Mouse (Mus musculus) neural tube, embryonic 13.5 days (tissue): ENCODE results near the gene Spag9. TPM values are rescaled to one million over a fixed set of nuclear protein-coding genes. Genes with fewer than 3 reads are reported as not detected.
"Not testable (repeated sequence)": the region's sequence is repeated elsewhere in the genome, so short reads cannot be mapped to it uniquely, and the experiment has no call there.

Source experiments
- ATAC-seq: fragments of 200-750 bp; cut with Nextera tagmentation; 2 replicates; pipeline ENCODE4 v1.8.0; 2017; ENCODE audit warnings: low read depth, mild to moderate bottlenecking, moderate TSS enrichment, moderate library complexity
- H3K27ac ChIP-seq: fragments of 300-500 bp; sonication (generic); replicated peaks from 2 replicates; pipeline ENCODE4 v1.5.1; 2015; ENCODE audit warnings: moderate library complexity, mild to moderate bottlenecking, inconsistent platforms
- H3K27me3 ChIP-seq: fragments of 300-500 bp; sonication (generic); 2 replicates; pipeline ENCODE4 v1.6.1; 2015; ENCODE audit warnings: mild to moderate bottlenecking, inconsistent platforms
- H3K36me3 ChIP-seq: fragments of 300-500 bp; sonication (generic); 2 replicates; pipeline ENCODE4 v1.6.1; 2015; ENCODE audit warnings: mild to moderate bottlenecking, inconsistent platforms
- H3K4me1 ChIP-seq: fragments of 300-500 bp; sonication (generic); replicated peaks from 2 replicates; pipeline ENCODE4 v1.6.1; 2015; ENCODE audit warnings: inconsistent platforms
- H3K4me2 ChIP-seq: fragments of 300-500 bp; sonication (generic); 2 replicates; pipeline ENCODE4 v1.6.1; 2015; ENCODE audit warnings: inconsistent platforms, mild to moderate bottlenecking, moderate library complexity
- H3K4me3 ChIP-seq: fragments of 300-500 bp; sonication (generic); 2 replicates; pipeline ENCODE4 v1.5.1; 2015; ENCODE audit warnings: mild to moderate bottlenecking, inconsistent platforms
- H3K9ac ChIP-seq: fragments of 300-500 bp; sonication (generic); 2 replicates; pipeline ENCODE4 v1.6.1; 2015; ENCODE audit warnings: moderate library complexity, mild to moderate bottlenecking, inconsistent platforms
- H3K9me3 ChIP-seq: fragments of 300-500 bp; sonication (generic); 2 replicates; pipeline ENCODE4 v1.6.1; 2016; ENCODE audit warnings: inconsistent platforms
- WGBS: fragments of 180-500 bp; shearing (Covaris S2); methylation state at CpG from one replicate; pipeline ENCODE4 v1.1.7; 2015; 5-methylcytosine and 5-hydroxymethylcytosine counted together
- polyA plus RNA-seq: library from polyadenylated mRNA; unstranded; fragments of >200 nt; fragmentation: Nextera tagmentation; extraction: Ambion mirVana; gene quantifications from 2 replicates; pipeline ENCODE4 v1.2.1, GENCODE M21; 2015

Gene Spag9
- polyA plus RNA-seq, 1 experiment from 2014 or later: 82.4 TPM

GRCm38 (mm10) chr11:94073283-94073682 is 77.4 kb downstream of the Spag9 start:
- peaks cover 55% of the 10 kb centered on the region for H3K36me3 ChIP-seq
- H3K9ac ChIP-seq: no peak overlapping the region
- no peak overlapping the region for H3K4me2 ChIP-seq
- no peaks in the 10 kb centered on the region for H3K9me3 ChIP-seq
- no peaks in the 10 kb centered on the region for H3K4me1 ChIP-seq
- WGBS: 94% methylated on average over 4 of the region's 4 CpGs
- ATAC-seq: no peak
- H3K27ac ChIP-seq: no peak overlapping the region
- H3K27me3 ChIP-seq: no peaks in the 10 kb centered on the region
- H3K4me3 ChIP-seq: no peak overlapping the region

- H3K27me3 ChIP-seq, H3K4me3 ChIP-seq, H3K4me1 ChIP-seq, H3K9me3 ChIP-seq, H3K27ac ChIP-seq, ATAC-seq, H3K4me2 ChIP-seq, H3K9ac ChIP-seq: not testable (repeated sequence)
- 83% methylated on average over 2 of the region's 2 CpGs for WGBS
- H3K36me3 ChIP-seq: peaks cover 87% of the 10 kb centered on the region
Observed at GRCm38 (mm10) chr11:94086966-94087365, 91.1 kb downstream of the Spag9 start.

- WGBS: 82% methylated on average over 4 of the region's 4 CpGs
- no peak overlapping the region for H3K4me3 ChIP-seq
- no peaks in the 10 kb centered on the region for H3K9me3 ChIP-seq
- H3K4me1 ChIP-seq: no peaks in the 10 kb centered on the region
- no peak for ATAC-seq
- H3K27ac ChIP-seq: no peak overlapping the region
- peaks cover 86% of the 10 kb centered on the region for H3K36me3 ChIP-seq
- no peak overlapping the region for H3K9ac ChIP-seq
- no peak overlapping the region for H3K4me2 ChIP-seq
- H3K27me3 ChIP-seq: no peaks in the 10 kb centered on the region
Observed at GRCm38 (mm10) chr11:94090496-94090895, 94.6 kb downstream of the Spag9 start.

- no peak overlapping the region for H3K27ac ChIP-seq
- no peak overlapping the region for H3K4me3 ChIP-seq
- H3K27me3 ChIP-seq: no peaks in the 10 kb centered on the region
- WGBS: 90% methylated on average over 3 of the region's 3 CpGs
- no peaks in the 10 kb centered on the region for H3K4me1 ChIP-seq
- ATAC-seq: no peak
- peaks cover 86% of the 10 kb centered on the region for H3K36me3 ChIP-seq
- H3K4me2 ChIP-seq: no peak overlapping the region
- H3K9ac ChIP-seq: no peak overlapping the region
- H3K9me3 ChIP-seq: no peaks in the 10 kb centered on the region
Observed at GRCm38 (mm10) chr11:94097489-94097888, 101.6 kb downstream of the Spag9 start.

GRCm38 (mm10) chr11:94098840-94099239 is 102.9 kb downstream of the Spag9 start:
- Histone ChIP-seq H3K4me3 (no peak overlapping the region), H3K4me1 (no peaks in the 10 kb centered on the region), H3K4me2 (no peak overlapping the region), H3K27ac (no peak overlapping the region), H3K36me3 (peaks cover 81% of the 10 kb centered on the region), H3K9me3 (no peaks in the 10 kb centered on the region), H3K9ac (no peak overlapping the region), H3K27me3 (no peaks in the 10 kb centered on the region)
- ATAC-seq: no peak
- 92% methylated on average over 5 of the region's 5 CpGs for WGBS

- Histone ChIP-seq H3K4me1 (no peaks in the 10 kb centered on the region), H3K36me3 (peaks cover 77% of the 10 kb centered on the region), H3K27ac (no peak overlapping the region), H3K9ac (no peak overlapping the region), H3K4me2 (no peak overlapping the region), H3K4me3 (no peak overlapping the region), H3K9me3 (no peaks in the 10 kb centered on the region), H3K27me3 (no peaks in the 10 kb centered on the region)
- 91% methylated on average over 2 of the region's 2 CpGs for WGBS
- no peak for ATAC-seq
Observed at GRCm38 (mm10) chr11:94113795-94114194, 117.9 kb downstream of the Spag9 start.

GRCm38 (mm10) chr11:94115408-94115807 is 119.5 kb downstream of the Spag9 start:
- H3K36me3 ChIP-seq: peaks cover 81% of the 10 kb centered on the region

DNA sequence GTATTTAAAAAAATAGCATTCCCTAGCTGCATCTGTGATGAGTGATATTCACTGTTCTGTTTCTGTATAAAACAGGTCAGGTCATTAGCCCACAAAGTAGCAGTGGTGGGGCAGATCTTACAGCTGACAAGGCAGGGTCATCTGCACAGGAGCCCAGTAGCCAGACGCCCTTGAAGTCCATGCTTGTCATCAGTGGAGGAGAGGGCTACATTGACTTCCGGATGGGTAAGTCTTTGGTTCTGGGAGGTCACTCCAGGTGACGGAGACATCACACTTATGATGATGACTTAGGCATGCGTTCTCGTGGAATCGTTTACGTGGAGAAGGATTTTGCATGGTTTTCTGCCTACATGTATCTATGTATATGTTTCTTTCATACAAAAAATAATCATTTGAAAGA is 120.8 kb downstream of the Spag9 start:
- H3K4me3 ChIP-seq: no peak overlapping the region
- WGBS: 91% methylated on average over 7 of the region's 7 CpGs
- no peak overlapping the region for H3K9ac ChIP-seq
- no peaks in the 10 kb centered on the region for H3K27me3 ChIP-seq
- H3K4me2 ChIP-seq: no peak overlapping the region
- no peak overlapping the region for H3K27ac ChIP-seq
- H3K36me3 ChIP-seq: peaks cover 87% of the 10 kb centered on the region
- no peaks in the 10 kb centered on the region for H3K9me3 ChIP-seq
- no peak for ATAC-seq
- no peaks in the 10 kb centered on the region for H3K4me1 ChIP-seq

More at GRCm38 (mm10) chr11:94115408-94115807, 119.5 kb downstream of the Spag9 start:
- no peak for ATAC-seq
- H3K27me3 ChIP-seq: no peaks in the 10 kb centered on the region
- WGBS: 95% methylated on average over 5 of the region's 5 CpGs
- no peaks in the 10 kb centered on the region for H3K4me1 ChIP-seq
- H3K27ac ChIP-seq: no peak overlapping the region
- no peak overlapping the region for H3K4me3 ChIP-seq
- H3K4me2 ChIP-seq: no peak overlapping the region
- H3K9ac ChIP-seq: no peak overlapping the region
- no peaks in the 10 kb centered on the region for H3K9me3 ChIP-seq

- WGBS: 98% methylated on average over 6 of the region's 6 CpGs
- Histone ChIP-seq H3K4me3 (no peak overlapping the region), H3K27me3 (no peaks in the 10 kb centered on the region), H3K4me1 (no peaks in the 10 kb centered on the region), H3K9me3 (no peaks in the 10 kb centered on the region), H3K27ac (no peak overlapping the region), H3K4me2 (no peak overlapping the region), H3K9ac (no peak overlapping the region), H3K36me3 (peaks cover 87% of the 10 kb centered on the region)
- no peak for ATAC-seq
Observed at GRCm38 (mm10) chr11:94117836-94118235, 121.9 kb downstream of the Spag9 start.

GRCm38 (mm10) chr11:94118612-94119011 is 122.7 kb downstream of the Spag9 start:
- Histone ChIP-seq H3K27me3 (no peaks in the 10 kb centered on the region), H3K9ac (no peak overlapping the region), H3K9me3 (no peaks in the 10 kb centered on the region), H3K4me1 (no peaks in the 10 kb centered on the region), H3K4me2 (no peak overlapping the region), H3K36me3 (peaks cover 85% of the 10 kb centered on the region), H3K27ac (no peak overlapping the region), H3K4me3 (no peak overlapping the region)
- ATAC-seq: no peak

- WGBS: 95% methylated on average over 3 of the region's 3 CpGs
- Histone ChIP-seq H3K9ac (no peak overlapping the region), H3K27ac (no peak overlapping the region), H3K36me3 (peaks cover 86% of the 10 kb centered on the region), H3K27me3 (no peaks in the 10 kb centered on the region), H3K4me2 (no peak overlapping the region), H3K4me1 (no peaks in the 10 kb centered on the region), H3K9me3 (no peaks in the 10 kb centered on the region), H3K4me3 (no peak overlapping the region)
- no peak for ATAC-seq
Observed at GRCm38 (mm10) chr11:94120690-94121089, 124.8 kb downstream of the Spag9 start.

DNA sequence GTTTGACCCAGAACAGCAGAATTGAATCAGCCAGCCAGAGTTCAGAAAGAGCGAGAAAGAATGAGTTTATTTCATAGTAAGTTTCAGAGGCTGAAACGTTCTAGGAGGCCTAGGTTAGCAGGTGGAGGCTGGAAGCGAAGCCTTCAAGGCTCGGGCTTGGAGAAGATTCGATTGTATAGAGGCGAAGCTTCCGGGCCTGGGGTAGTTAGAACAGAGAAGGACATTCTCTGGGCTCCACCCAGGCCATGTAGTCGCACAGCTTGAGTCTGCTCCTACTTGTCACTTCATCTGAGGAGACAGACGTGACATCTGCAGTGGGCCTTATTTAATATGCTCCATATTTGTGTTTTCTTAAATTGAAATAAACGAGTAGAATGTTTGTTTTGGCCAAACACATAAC is 125.6 kb downstream of the Spag9 start:
- H3K27ac ChIP-seq: no peak overlapping the region
- H3K4me2 ChIP-seq: no peak overlapping the region
- no peaks in the 10 kb centered on the region for H3K9me3 ChIP-seq
- ATAC-seq: no peak
- no peak overlapping the region for H3K4me3 ChIP-seq
- H3K36me3 ChIP-seq: peaks cover 87% of the 10 kb centered on the region
- H3K9ac ChIP-seq: no peak overlapping the region
- H3K27me3 ChIP-seq: no peaks in the 10 kb centered on the region
- WGBS: 93% methylated on average over 10 of the region's 10 CpGs
- no peaks in the 10 kb centered on the region for H3K4me1 ChIP-seq

- ATAC-seq: no peak
Observed at GRCm38 (mm10) chr11:94122341-94123030, 126.6 kb downstream of the Spag9 start.

More at GRCm38 (mm10) chr11:94122341-94123030, 126.6 kb downstream of the Spag9 start:
- no peak overlapping the region for H3K4me3 ChIP-seq
- no peaks in the 10 kb centered on the region for H3K4me1 ChIP-seq
- H3K4me2 ChIP-seq: no peak overlapping the region
- H3K27me3 ChIP-seq: no peaks in the 10 kb centered on the region
- peaks cover 86% of the 10 kb centered on the region for H3K36me3 ChIP-seq
- WGBS: 86% methylated on average over 9 of the region's 9 CpGs
- no peak overlapping the region for H3K9ac ChIP-seq
- no peaks in the 10 kb centered on the region for H3K9me3 ChIP-seq
- H3K27ac ChIP-seq: no peak overlapping the region
